Mouse (Mus musculus): ENCODE results near the gene Gsdma. TPM values are rescaled to one million over a fixed set of nuclear protein-coding genes. Genes with fewer than 3 reads are reported as not detected.

Gene Gsdma
- polyA plus RNA-seq, 1 experiment from 2014 or later, result 0.80 TPM

- Histone ChIP-seq H3K4me2 (peak within 1 kb of the TSS; percentile 79), H3K27me3 (replicated peaks) (no peaks in the 10 kb centered on the region), H3K4me1 (peaks cover 12% of the 10 kb centered on the region), H3K27ac (peak within 1 kb of the TSS; percentile 82), H3K36me3 (peaks cover 13% of the 10 kb centered on the region), H3K9me3 (no peaks in the 10 kb centered on the region), H3K9ac (peak within 1 kb of the TSS; percentile 100), H3K4me3 (replicated peaks) (peak within 1 kb of the TSS; percentile 98)
- peak; percentile 93 for ATAC-seq (ENCODE audit: insufficient read depth, low FRiP score, low read depth)
- WGBS, result 3% methylated on average over 45 of the region's 45 CpGs
Observed at GRCm38 (mm10) chr11:98681786-98682745, 17.9 kb downstream of the Gsdma start, which contains the start of gene Psmd3. Gene Psmd3 (plus strand): TSS chr11:98682554.

GRCm38 (mm10) chr11:98682811-98683210 is 18.7 kb downstream of the Gsdma start:
- H3K4me2 ChIP-seq, result peak overlapping the region; percentile 72
- H3K9ac ChIP-seq, result peak overlapping the region; percentile 100
- H3K4me1 ChIP-seq, result peaks cover 12% of the 10 kb centered on the region
- H3K27me3 ChIP-seq (replicated peaks), result no peaks in the 10 kb centered on the region
- H3K36me3 ChIP-seq, result peaks cover 21% of the 10 kb centered on the region
- peak overlapping the region; percentile 79 for H3K27ac ChIP-seq
- 0 out of 2 replicates have a peak, but pooled peaks have one; percentile 2 for ATAC-seq (ENCODE audit: insufficient read depth, low FRiP score, low read depth)
- peak overlapping the region; percentile 98 for H3K4me3 ChIP-seq (replicated peaks)
- H3K9me3 ChIP-seq, result no peaks in the 10 kb centered on the region
- under 1% methylated on average over 23 of the region's 23 CpGs for WGBS

- Histone ChIP-seq H3K4me2 (no peak overlapping the region), H3K4me3 (replicated peaks) (no peak overlapping the region), H3K36me3 (peaks cover 42% of the 10 kb centered on the region), H3K4me1 (peaks cover 12% of the 10 kb centered on the region), H3K9me3 (no peaks in the 10 kb centered on the region), H3K27ac (no peak overlapping the region), H3K27me3 (replicated peaks) (no peaks in the 10 kb centered on the region), H3K9ac (no peak overlapping the region)
- no peak for ATAC-seq (ENCODE audit: insufficient read depth, low FRiP score, low read depth)
- 90% methylated on average over 9 of the region's 9 CpGs for WGBS
Observed at GRCm38 (mm10) chr11:98685642-98686041, 21.5 kb downstream of the Gsdma start.

- WGBS, result 74% methylated on average over 4 of the region's 4 CpGs
- peaks cover 55% of the 10 kb centered on the region for H3K36me3 ChIP-seq
- no peak overlapping the region for H3K4me3 ChIP-seq (replicated peaks)
- ATAC-seq (ENCODE audit: insufficient read depth, low FRiP score, low read depth), result no peak
- H3K4me2 ChIP-seq, result no peak overlapping the region
- H3K27me3 ChIP-seq (replicated peaks), result no peaks in the 10 kb centered on the region
- no peak overlapping the region for H3K9ac ChIP-seq
- no peaks in the 10 kb centered on the region for H3K9me3 ChIP-seq
- H3K4me1 ChIP-seq, result peaks cover 8% of the 10 kb centered on the region
- no peak overlapping the region for H3K27ac ChIP-seq
Observed at GRCm38 (mm10) chr11:98686976-98687375, 22.8 kb downstream of the Gsdma start.

- 72% methylated on average over 8 of the region's 8 CpGs for WGBS
- Histone ChIP-seq H3K27me3 (replicated peaks) (no peaks in the 10 kb centered on the region), H3K36me3 (peaks cover 65% of the 10 kb centered on the region), H3K4me3 (replicated peaks) (no peak overlapping the region), H3K4me1 (peaks cover 8% of the 10 kb centered on the region), H3K9me3 (no peaks in the 10 kb centered on the region), H3K9ac (no peak overlapping the region), H3K4me2 (no peak overlapping the region), H3K27ac (no peak overlapping the region)
- ATAC-seq (ENCODE audit: insufficient read depth, low FRiP score, low read depth), result peak; percentile 27; the same call in 1 of the 2 replicates
Observed at GRCm38 (mm10) chr11:98688009-98688408, 23.9 kb downstream of the Gsdma start.

GRCm38 (mm10) chr11:98693201-98693600 is 29.1 kb downstream of the Gsdma start:
- Histone ChIP-seq H3K27ac (no peak overlapping the region), H3K4me3 (replicated peaks) (no peak overlapping the region), H3K4me1 (no peaks in the 10 kb centered on the region), H3K9me3 (no peaks in the 10 kb centered on the region), H3K9ac (no peak overlapping the region), H3K27me3 (replicated peaks) (no peaks in the 10 kb centered on the region), H3K4me2 (no peak overlapping the region), H3K36me3 (peaks cover 69% of the 10 kb centered on the region)
- WGBS, result 68% methylated on average over 13 of the region's 13 CpGs
- 0 out of 2 replicates have a peak, but pooled peaks have one; percentile 15 for ATAC-seq (ENCODE audit: insufficient read depth, low FRiP score, low read depth)

- no peak overlapping the region for H3K4me2 ChIP-seq
- no peak for ATAC-seq (ENCODE audit: insufficient read depth, low FRiP score, low read depth)
- no peak overlapping the region for H3K4me3 ChIP-seq (replicated peaks)
- peaks cover 67% of the 10 kb centered on the region for H3K36me3 ChIP-seq
- WGBS, result 90% methylated on average over 9 of the region's 9 CpGs
- no peak overlapping the region for H3K27ac ChIP-seq
- H3K9me3 ChIP-seq, result no peaks in the 10 kb centered on the region
- no peak overlapping the region for H3K9ac ChIP-seq
- no peaks in the 10 kb centered on the region for H3K4me1 ChIP-seq
- no peaks in the 10 kb centered on the region for H3K27me3 ChIP-seq (replicated peaks)
Observed at GRCm38 (mm10) chr11:98693746-98694145, 29.6 kb downstream of the Gsdma start.

- 82% methylated on average over 9 of the region's 9 CpGs for WGBS
- H3K9ac ChIP-seq, result no peak overlapping the region
- no peak for ATAC-seq (ENCODE audit: insufficient read depth, low FRiP score, low read depth)
- no peak overlapping the region for H3K27ac ChIP-seq
- no peak overlapping the region for H3K4me2 ChIP-seq
- no peak overlapping the region for H3K4me3 ChIP-seq (replicated peaks)
- H3K4me1 ChIP-seq, result no peaks in the 10 kb centered on the region
- no peaks in the 10 kb centered on the region for H3K9me3 ChIP-seq
- peaks cover 65% of the 10 kb centered on the region for H3K36me3 ChIP-seq
- no peaks in the 10 kb centered on the region for H3K27me3 ChIP-seq (replicated peaks)
Observed at GRCm38 (mm10) chr11:98694301-98694700, 30.1 kb downstream of the Gsdma start.

GRCm38 (mm10) chr11:98695408-98695807 is 31.3 kb downstream of the Gsdma start:
- Histone ChIP-seq H3K27ac (no peak overlapping the region), H3K4me3 (replicated peaks) (no peak overlapping the region), H3K9me3 (no peaks in the 10 kb centered on the region), H3K4me2 (no peak overlapping the region), H3K9ac (no peak overlapping the region), H3K4me1 (no peaks in the 10 kb centered on the region), H3K36me3 (peaks cover 54% of the 10 kb centered on the region), H3K27me3 (replicated peaks) (no peaks in the 10 kb centered on the region)
- 75% methylated on average over 14 of the region's 14 CpGs for WGBS
- ATAC-seq (ENCODE audit: insufficient read depth, low FRiP score, low read depth), result no peak

- Histone ChIP-seq H3K4me2 (no peak overlapping the region), H3K4me1 (peaks cover 5% of the 10 kb centered on the region; the same call in 1 of the 2 replicates), H3K27me3 (replicated peaks) (no peaks in the 10 kb centered on the region; the same call in 1 of the 2 replicates), H3K36me3 (peaks cover 43% of the 10 kb centered on the region), H3K27ac (no peak overlapping the region), H3K4me3 (replicated peaks) (no peak overlapping the region), H3K9ac (no peak overlapping the region), H3K9me3 (no peaks in the 10 kb centered on the region)
- ATAC-seq (ENCODE audit: insufficient read depth, low FRiP score, low read depth), result no peak
- WGBS, result 82% methylated on average over 14 of the region's 14 CpGs
Observed at GRCm38 (mm10) chr11:98696454-98697216, 32.5 kb downstream of the Gsdma start.

GRCm38 (mm10) chr11:98697225-98697624 is 33.1 kb downstream of the Gsdma start:
- H3K4me1 ChIP-seq, result peaks cover 5% of the 10 kb centered on the region; the same call in 1 of the 2 replicates
- ATAC-seq (ENCODE audit: insufficient read depth, low FRiP score, low read depth), result no peak
- no peak overlapping the region for H3K9ac ChIP-seq
- WGBS, result 91% methylated on average over 12 of the region's 12 CpGs
- H3K4me3 ChIP-seq (replicated peaks), result no peak overlapping the region
- H3K27me3 ChIP-seq (replicated peaks), result no peaks in the 10 kb centered on the region; the same call in 1 of the 2 replicates
- H3K36me3 ChIP-seq, result peaks cover 37% of the 10 kb centered on the region
- H3K9me3 ChIP-seq, result no peaks in the 10 kb centered on the region
- no peak overlapping the region for H3K27ac ChIP-seq
- no peak overlapping the region for H3K4me2 ChIP-seq
